ENCODE assay signal across 10 mouse cellular contexts in genomic region chr3:79252921-79253394, GRCm38 (mm10). TPM values are rescaled to one million over a fixed set of nuclear protein-coding genes. Genes with fewer than 3 reads are reported as not detected.
DNase-seq lines count a peak whose midpoint lies in the region; ATAC-seq and TF ChIP-seq lines count a peak whose summit lies in the region.
"Had no signal": no experiment of that assay in that cellular context is flagged by ENCODE, and none has a peak within 500 bp of the region (broad histone marks: within the 10 kb centered on the region; RNA-seq: fewer than 3 reads in every experiment).

No protein-coding gene starts in this region.

- H3K4me1 ChIP-seq in forebrain, embryonic 13.5 days = peaks cover 29% of the 10 kb centered on the region; the same call in 1 of the 2 replicates
- H3K4me1 ChIP-seq in forebrain, embryonic 14.5 days (ENCODE audit: control insufficient read depth, insufficient read depth, low read length) = peaks cover 6% of the 10 kb centered on the region; the same call in 1 of the 2 replicates
- H3K4me1 ChIP-seq in lung, embryonic 15.5 days = peaks cover 3% of the 10 kb centered on the region; the same call in 1 of the 2 replicates
- peaks cover 13% of the 10 kb centered on the region for H3K4me1 ChIP-seq in lung, adult 2 months (ENCODE audit: control insufficient read depth, insufficient read depth, low read length)
- H3K4me1 ChIP-seq in lung, embryonic 16.5 days (replicated peaks; ENCODE audit: control insufficient read depth, insufficient read depth, low read length) = peaks cover 13% of the 10 kb centered on the region
- no peaks in the 10 kb centered on the region for H3K4me1 ChIP-seq in stomach, postnatal 0 days (replicated peaks; ENCODE audit: control insufficient read depth, insufficient read depth)

- H3K9me3 ChIP-seq in forebrain, embryonic 13.5 days (replicated peaks) = no peaks in the 10 kb centered on the region; the same call in 1 of the 2 replicates
- H3K9me3 ChIP-seq in forebrain, embryonic 14.5 days (replicated peaks; ENCODE audit: control insufficient read depth, low read length) = peaks cover 3% of the 10 kb centered on the region; the same call in 1 of the 2 replicates
- no peaks in the 10 kb centered on the region for H3K9me3 ChIP-seq in lung, embryonic 15.5 days
- no peaks in the 10 kb centered on the region for H3K9me3 ChIP-seq in lung, embryonic 16.5 days (ENCODE audit: control insufficient read depth, low read length)
- H3K9me3 ChIP-seq in stomach, postnatal 0 days (ENCODE audit: control insufficient read depth, low read length) = no peaks in the 10 kb centered on the region

- H3K36me3 ChIP-seq in forebrain, embryonic 13.5 days (ENCODE audit: poor library complexity, severe bottlenecking) = no peaks in the 10 kb centered on the region
- H3K36me3 ChIP-seq in forebrain, embryonic 14.5 days (ENCODE audit: control insufficient read depth, insufficient read depth, low read length) = no peaks in the 10 kb centered on the region
- no peaks in the 10 kb centered on the region for H3K36me3 ChIP-seq in lung, embryonic 15.5 days
- H3K36me3 ChIP-seq in lung, embryonic 16.5 days (ENCODE audit: control insufficient read depth, insufficient read depth, low read length) = no peaks in the 10 kb centered on the region
- no peaks in the 10 kb centered on the region for H3K36me3 ChIP-seq in stomach, postnatal 0 days (ENCODE audit: control insufficient read depth, insufficient read depth, low read length)

- TF ChIP-seq EP300 in stomach, postnatal 0 days (optimal IDR thresholded peaks at IDR 0.05) = no peak

- no peak for DNase-seq in forebrain, embryonic 14.5 days (ENCODE audit: low spot score)
- no peak for DNase-seq in lung, adult 2 months
- no peak for DNase-seq in stomach, postnatal 0 days (ENCODE audit: low spot score)
- DNase-seq in urinary bladder, postnatal 25 days (ENCODE audit: low spot score) = no peak
- DNase-seq in urinary bladder, adult 18-20 months (ENCODE audit: low spot score in 2 of 2) = no peak
- DNase-seq: right cerebral cortex, adult 18-20 months had no signal

- no peak overlapping the region for H3K4me3 ChIP-seq in forebrain, embryonic 13.5 days
- no peak overlapping the region for H3K4me3 ChIP-seq in forebrain, embryonic 14.5 days (ENCODE audit: low read depth, low read length)
- no peak overlapping the region for H3K4me3 ChIP-seq in lung, embryonic 15.5 days
- H3K4me3 ChIP-seq in lung, adult 2 months (replicated peaks; ENCODE audit: extremely low read depth, low read depth, low read length) = no peak overlapping the region
- H3K4me3 ChIP-seq in lung, embryonic 16.5 days (ENCODE audit: low read length) = no peak overlapping the region
- no peak overlapping the region for H3K4me3 ChIP-seq in stomach, postnatal 0 days (ENCODE audit: low read depth, low read length)
- H3K4me3 ChIP-seq: erythroblast, embryonic 14.5 days had no signal

- WGBS in forebrain, embryonic 13.5 days = 50% methylated on average over 5 of the region's 5 CpGs
- 46% methylated on average over 5 of the region's 5 CpGs for WGBS in forebrain, embryonic 14.5 days
- WGBS in lung, embryonic 15.5 days = 51% methylated on average over 5 of the region's 5 CpGs
- 14% methylated on average over 5 of the region's 5 CpGs for WGBS in lung, adult 2 months
- WGBS in lung, embryonic 16.5 days = 45% methylated on average over 5 of the region's 5 CpGs
- WGBS in stomach, postnatal 0 days = 59% methylated on average over 5 of the region's 5 CpGs

- no peak for TF ChIP-seq CTCF in lung, adult 2 months (IDR thresholded peaks at IDR 0.05; ENCODE audit: insufficient read depth, low read length)
- TF ChIP-seq CTCF in stomach, postnatal 0 days (IDR thresholded peaks at IDR 0.05; ENCODE audit: low read depth) = no peak

- no peak overlapping the region for H3K9ac ChIP-seq in forebrain, embryonic 13.5 days
- no peak overlapping the region for H3K9ac ChIP-seq in forebrain, embryonic 14.5 days (ENCODE audit: low read length)
- H3K9ac ChIP-seq in lung, embryonic 15.5 days = no peak overlapping the region
- no peak overlapping the region for H3K9ac ChIP-seq in lung, embryonic 16.5 days (ENCODE audit: low read length)
- H3K9ac ChIP-seq in stomach, postnatal 0 days (ENCODE audit: low read length) = no peak overlapping the region

- no peaks in the 10 kb centered on the region for H3K27me3 ChIP-seq in forebrain, embryonic 13.5 days
- no peaks in the 10 kb centered on the region for H3K27me3 ChIP-seq in forebrain, embryonic 14.5 days (replicated peaks; ENCODE audit: control insufficient read depth, insufficient read depth, low read length)
- H3K27me3 ChIP-seq in lung, embryonic 15.5 days = no peaks in the 10 kb centered on the region
- no peaks in the 10 kb centered on the region for H3K27me3 ChIP-seq in lung, embryonic 16.5 days (ENCODE audit: control insufficient read depth, insufficient read depth, low read depth, low read length)
- H3K27me3 ChIP-seq in stomach, postnatal 0 days (ENCODE audit: control insufficient read depth, insufficient read depth, low read length) = no peaks in the 10 kb centered on the region

- no peak for TF ChIP-seq POLR2A in lung, adult 2 months (IDR thresholded peaks at IDR 0.05; ENCODE audit: borderline replicate concordance, extremely low read depth, low read depth, low read length)

- H3K4me2 ChIP-seq in forebrain, embryonic 13.5 days = no peak overlapping the region
- H3K4me2 ChIP-seq in forebrain, embryonic 14.5 days (ENCODE audit: low read length) = no peak overlapping the region
- no peak overlapping the region for H3K4me2 ChIP-seq in lung, embryonic 15.5 days
- no peak overlapping the region for H3K4me2 ChIP-seq in lung, embryonic 16.5 days (ENCODE audit: low read depth, low read length)
- no peak overlapping the region for H3K4me2 ChIP-seq in stomach, postnatal 0 days (replicated peaks; ENCODE audit: low read depth)

- 0 out of 2 replicates have a peak overlapping the region, but pooled peaks have one; percentile 8 for H3K27ac ChIP-seq in forebrain, embryonic 13.5 days
- H3K27ac ChIP-seq in forebrain, embryonic 14.5 days (ENCODE audit: low read depth, low read length) = no peak overlapping the region
- peak overlapping the region; percentile 48 for H3K27ac ChIP-seq in lung, embryonic 15.5 days
- peak overlapping the region; percentile 58 for H3K27ac ChIP-seq in lung, embryonic 16.5 days (ENCODE audit: low read length)
- 0 out of 2 replicates have a peak overlapping the region, but pooled peaks have one; percentile 45 for H3K27ac ChIP-seq in stomach, postnatal 0 days (replicated peaks)

- ATAC-seq in forebrain, embryonic 13.5 days = no peak
- ATAC-seq in forebrain, embryonic 14.5 days = no peak
- ATAC-seq in lung, embryonic 15.5 days (ENCODE audit: borderline replicate concordance, extremely low read depth, low FRiP score, low TSS enrichment) = no peak; the same call in 1 of the 2 replicates
- peak; percentile 65 for ATAC-seq in lung, embryonic 16.5 days (ENCODE audit: low read depth)
- ATAC-seq in stomach, postnatal 0 days (ENCODE audit: low FRiP score, low TSS enrichment) = no peak

RNA-seq across cellular contexts. Expression of gene Rapgef2, which starts 33.4 kb away (rescaled TPM):
- polyA plus RNA-seq in forebrain, embryonic 13.5 days (2015; fragmentation: Nextera tagmentation; extraction: Ambion mirVana) = 7.5 and 7.7 TPM in 2 replicates
- polyA plus RNA-seq in forebrain, embryonic 14.5 days (2014; fragmentation: Nextera tagmentation; extraction: Ambion mirVana) = 9.7 and 10.5 TPM in 2 replicates
- polyA plus RNA-seq in lung, embryonic 15.5 days (2015; fragmentation: Nextera tagmentation; extraction: Ambion mirVana) = 5.9 and 6.2 TPM in 2 replicates
- polyA plus RNA-seq in lung, adult 2 months (2012; rRNA removed) = 14.3 and 17.3 TPM in 2 replicates
- polyA plus RNA-seq in lung, embryonic 16.5 days (2015; fragmentation: Nextera tagmentation; extraction: Ambion mirVana) = 5.1 and 6.0 TPM in 2 replicates
- 2.3 and 2.4 TPM in 2 replicates for polyA plus RNA-seq in stomach, postnatal 0 days (2015; fragmentation: Nextera tagmentation; extraction: Ambion mirVana)
